Mouse (Mus musculus) limb, embryonic 14.5 days (tissue): Measurements from ENCODE around the gene Ddc. TPM values are rescaled to one million over a fixed set of nuclear protein-coding genes. Genes with fewer than 3 reads are reported as not detected.

Experiments
- ATAC-seq: fragments of 200-750 bp; cut with Nextera tagmentation; 2 replicates; pipeline ENCODE4 v1.8.0; 2017; ENCODE audit warnings: low read depth, moderate number of reproducible peaks, moderate TSS enrichment; ENCODE audit not compliant: low FRiP score
- DNase-seq: peaks from one replicate; pipeline ENCODE4 v3.0.0-alpha.2; 2015; ENCODE audit warnings: low spot score
- H3K27ac ChIP-seq: fragments of 300-500 bp; sonication (generic); replicated peaks from 2 replicates; pipeline ENCODE4 v1.5.1; 2014; ENCODE audit warnings: low read depth, mild to moderate bottlenecking, low read length, moderate library complexity, mixed read lengths
- H3K27me3 ChIP-seq: fragments of 300-500 bp; sonication (generic); 2 replicates; pipeline ENCODE4 v1.6.1; 2014; ENCODE audit warnings: low read length, mixed read lengths; ENCODE audit not compliant: control insufficient read depth, insufficient read depth
- H3K36me3 ChIP-seq: fragments of 300-500 bp; sonication (generic); 2 replicates; pipeline ENCODE4 v1.6.1; 2014; ENCODE audit warnings: mild to moderate bottlenecking, low read length, moderate library complexity, mixed read lengths; ENCODE audit not compliant: control insufficient read depth, insufficient read depth
- H3K4me1 ChIP-seq: fragments of 300-500 bp; sonication (generic); 2 replicates; pipeline ENCODE4 v1.6.1; 2014; ENCODE audit warnings: antibody characterized with exemption, low read length, mixed read lengths; ENCODE audit not compliant: control insufficient read depth, insufficient read depth
- H3K4me2 ChIP-seq: fragments of 300-500 bp; sonication (generic); replicated peaks from 2 replicates; pipeline ENCODE4 v1.6.1; 2014; ENCODE audit warnings: low read depth, mild to moderate bottlenecking, low read length, moderate library complexity; ENCODE audit not compliant: severe bottlenecking
- H3K4me3 ChIP-seq: fragments of 300-500 bp; sonication (generic); replicated peaks from 2 replicates; pipeline ENCODE4 v1.5.1; 2014; ENCODE audit warnings: low read length
- H3K9ac ChIP-seq: fragments of 300-500 bp; sonication (generic); 2 replicates; pipeline ENCODE4 v1.6.1; 2014; ENCODE audit warnings: mild to moderate bottlenecking, low read depth, low read length, moderate library complexity; ENCODE audit not compliant: severe bottlenecking
- H3K9me3 ChIP-seq: fragments of 300-500 bp; sonication (generic); 2 replicates; pipeline ENCODE4 v1.6.1; 2016; ENCODE audit warnings: low read length; ENCODE audit not compliant: control insufficient read depth
- POLR2A ChIP-seq: fragments of 200-500 bp; IDR thresholded peaks from 2 replicates; pipeline ENCODE4 v1.8.0; 2012; ENCODE audit warnings: inconsistent platforms, mild to moderate bottlenecking, moderate library complexity, borderline replicate concordance; ENCODE audit not compliant: insufficient read depth, insufficient read length; ENCODE audit errors: extremely low read depth
- WGBS: fragments of 180-500 bp; shearing (Covaris S2); extraction: QIAGEN DNeasy Blood & Tissue Kit; methylation state at CpG from one replicate; pipeline ENCODE4 v1.1.7; 2014; 5-methylcytosine and 5-hydroxymethylcytosine counted together
- polyA plus RNA-seq, 2 experiments: library from polyadenylated mRNA; depleted of rRNA in 1 of 2; stranded (reverse) in 1 of 2; unstranded in 1 of 2; fragments of >200 nt; fragmentation: Nextera tagmentation in 1 of 2; extraction: Ambion mirVana in 1 of 2; gene quantifications; 2 replicates each; pipeline versions ENCODE4 v1.2.1 to v1.2.3; 2012 to 2014

The Ddc gene
- polyA plus RNA-seq, 2 experiments = 12.6 to 20.7 TPM

DNA sequence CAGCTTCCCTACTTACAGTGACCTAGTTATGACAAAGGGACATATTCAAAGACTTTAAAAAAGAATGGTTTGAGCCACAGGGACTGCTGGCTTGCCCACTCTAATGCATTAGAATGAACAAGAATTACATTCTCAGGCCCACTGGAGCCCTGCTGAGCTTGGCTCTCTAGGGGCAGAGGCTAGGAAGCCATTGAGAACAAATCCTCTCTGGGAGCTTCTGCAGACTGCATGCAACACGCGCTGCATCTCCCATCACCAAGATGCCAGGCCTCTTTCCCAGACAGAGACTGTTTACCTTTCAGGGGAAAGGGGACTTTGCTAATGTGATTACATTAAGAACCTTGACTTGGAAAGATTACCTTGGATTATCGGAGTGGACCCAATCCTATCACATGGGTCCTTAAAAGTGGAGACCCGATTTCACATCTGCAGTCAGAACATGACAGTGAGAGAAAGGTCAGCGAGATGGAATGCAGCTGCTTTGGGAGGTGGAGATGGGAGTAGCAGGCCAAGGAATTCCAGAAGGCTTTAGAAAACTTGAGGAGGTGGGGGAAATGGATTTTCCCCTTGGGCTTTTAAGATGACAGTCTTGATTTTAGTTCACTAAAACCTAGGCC is 26.6 kb downstream of the Ddc start:
- no peak for DNase-seq
- TF ChIP-seq POLR2A = no peak
- Histone ChIP-seq H3K4me1 (peaks cover 37% of the 10 kb centered on the region), H3K4me3 (no peak overlapping the region), H3K4me2 (no peak overlapping the region), H3K36me3 (no peaks in the 10 kb centered on the region), H3K27ac (peak overlapping the region; percentile 92), H3K9me3 (no peaks in the 10 kb centered on the region), H3K9ac (no peak overlapping the region), H3K27me3 (no peaks in the 10 kb centered on the region)
- 55% methylated on average over 5 of the region's 5 CpGs for WGBS
- ATAC-seq = no peak

DNA sequence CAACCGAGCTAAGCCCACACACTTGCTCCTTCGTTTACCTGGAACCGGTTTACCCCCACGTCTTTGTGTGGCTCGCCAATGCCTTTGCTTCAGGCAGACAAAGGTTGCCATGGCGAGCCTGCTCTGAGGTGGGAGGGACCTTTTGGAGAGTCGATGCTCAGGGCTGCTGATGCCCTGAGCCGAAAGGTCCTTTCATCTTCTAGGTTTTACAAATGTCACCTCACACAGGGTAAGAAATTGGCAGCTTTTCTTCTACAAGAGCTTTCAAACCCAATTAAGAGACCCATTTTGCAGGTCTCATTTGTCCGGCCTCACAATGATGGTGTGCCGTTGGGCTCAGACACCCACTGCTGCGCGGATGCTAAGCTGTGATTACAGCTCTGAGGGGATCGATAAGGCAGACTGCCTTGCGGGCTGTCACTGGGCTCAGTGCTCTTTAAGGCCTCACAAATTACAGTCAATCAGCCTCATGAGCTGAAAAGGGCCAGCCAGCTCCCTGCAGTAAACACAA is 29.9 kb downstream of the Ddc start:
- DNase-seq = no peak

DNA sequence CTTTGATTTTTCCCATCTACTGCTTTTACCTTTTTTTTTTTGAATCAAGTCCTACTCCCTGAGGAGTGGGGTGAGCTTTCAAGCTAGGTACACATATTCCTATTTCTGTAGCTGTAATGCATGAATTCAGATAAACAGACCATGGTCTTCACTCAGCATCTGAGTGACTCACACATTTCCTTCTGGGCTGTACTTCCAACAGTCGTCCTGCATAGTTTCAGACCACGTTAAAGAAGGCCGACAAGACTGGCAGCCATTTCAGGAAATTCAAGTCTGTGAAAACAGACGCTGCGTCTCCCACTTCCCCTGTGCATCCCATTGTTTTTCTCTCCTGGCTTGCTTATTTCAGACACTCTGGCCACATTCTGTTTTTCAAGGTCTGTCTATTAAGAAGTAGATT is 31.2 kb downstream of the Ddc start:
- H3K36me3 ChIP-seq = no peaks in the 10 kb centered on the region
- 65% methylated on average over 5 of the region's 5 CpGs for WGBS
- H3K4me3 ChIP-seq = no peak overlapping the region
- H3K27me3 ChIP-seq = no peaks in the 10 kb centered on the region
- no peaks in the 10 kb centered on the region for H3K9me3 ChIP-seq
- no peak overlapping the region for H3K9ac ChIP-seq
- H3K27ac ChIP-seq = peak overlapping the region; percentile 63; the same call in 1 of the 2 replicates
- ATAC-seq (no peak), DNase-seq (no peak)
- H3K4me2 ChIP-seq = no peak overlapping the region
- TF ChIP-seq POLR2A = no peak
- peaks cover 27% of the 10 kb centered on the region for H3K4me1 ChIP-seq

More for the DNA sequence above, 29.9 kb downstream of the Ddc start:
- Histone ChIP-seq H3K27ac (peak overlapping the region; percentile 55), H3K9ac (0 out of 2 replicates have a peak overlapping the region, but pooled peaks have one; percentile 4), H3K4me1 (peaks cover 36% of the 10 kb centered on the region), H3K9me3 (no peaks in the 10 kb centered on the region), H3K27me3 (no peaks in the 10 kb centered on the region), H3K4me3 (no peak overlapping the region), H3K4me2 (no peak overlapping the region), H3K36me3 (no peaks in the 10 kb centered on the region)
- ATAC-seq = no peak
- TF ChIP-seq POLR2A = no peak
- WGBS = 10% methylated on average over 14 of the region's 14 CpGs

DNA sequence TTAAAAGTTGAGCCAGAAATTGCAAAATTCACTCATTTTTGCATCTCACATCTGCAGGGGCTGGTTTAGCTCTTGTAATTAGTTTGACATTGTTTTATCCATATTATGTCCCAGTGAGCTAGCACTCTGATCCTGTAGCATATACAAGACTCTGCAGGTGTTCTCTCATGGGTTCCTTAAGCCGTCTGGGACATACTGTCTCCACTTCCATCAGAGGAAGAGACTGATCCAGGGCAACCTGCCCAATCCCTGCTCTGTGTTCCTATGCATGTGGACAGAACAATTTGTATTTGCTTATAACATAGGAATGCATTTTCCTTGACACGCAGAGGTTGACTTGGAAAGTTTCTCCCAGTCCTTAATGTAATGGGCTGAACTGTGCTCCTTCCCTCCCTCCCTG is 32.8 kb downstream of the Ddc start:
- no peak overlapping the region for H3K4me2 ChIP-seq
- no peaks in the 10 kb centered on the region for H3K27me3 ChIP-seq
- H3K9ac ChIP-seq = no peak overlapping the region
- H3K4me1 ChIP-seq = peaks cover 24% of the 10 kb centered on the region
- peak; percentile 86 for DNase-seq
- no peak overlapping the region for H3K4me3 ChIP-seq
- no peaks in the 10 kb centered on the region for H3K9me3 ChIP-seq
- ATAC-seq = peak; percentile 79
- 51% methylated on average over 2 of the region's 2 CpGs for WGBS
- no peak for TF ChIP-seq POLR2A
- H3K27ac ChIP-seq = peak overlapping the region; percentile 82
- no peaks in the 10 kb centered on the region for H3K36me3 ChIP-seq

DNA sequence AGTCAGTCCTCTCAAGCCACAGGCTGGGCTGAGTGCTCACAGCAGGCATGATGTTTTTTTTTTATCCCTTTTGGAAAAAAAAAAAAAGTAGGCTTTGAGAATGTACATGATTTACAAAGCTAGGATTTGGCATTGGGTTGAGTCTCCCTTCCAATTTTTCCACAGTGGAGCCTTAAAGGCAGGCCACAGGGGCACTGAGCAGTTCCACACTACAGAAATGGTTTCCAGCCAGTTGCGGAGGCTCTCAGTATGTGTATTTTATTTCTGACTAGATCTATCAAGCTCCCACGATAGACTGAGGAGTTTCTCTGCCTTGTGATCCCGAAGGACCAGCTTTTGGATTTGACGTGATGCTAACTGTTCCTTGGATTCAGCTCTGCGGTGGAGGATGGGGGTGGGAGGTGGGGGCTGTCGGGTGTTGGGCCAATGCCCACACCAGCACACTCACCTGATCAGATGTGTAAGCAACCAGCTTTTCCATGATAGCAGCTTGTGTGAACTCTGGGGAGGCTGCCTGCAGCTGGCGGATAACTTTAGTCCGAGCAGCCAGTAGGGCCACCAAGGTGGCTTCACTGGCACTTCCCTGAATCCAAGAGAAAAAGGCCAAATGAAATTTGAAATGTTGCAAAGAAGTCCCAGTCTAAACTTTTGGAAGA is 33.4 kb downstream of the Ddc start:
- DNase-seq = peak; percentile 74
- H3K4me2 ChIP-seq = no peak overlapping the region
- no peaks in the 10 kb centered on the region for H3K9me3 ChIP-seq
- peak; percentile 54; the same call in 1 of the 2 replicates for ATAC-seq
- no peak overlapping the region for H3K9ac ChIP-seq
- no peak for TF ChIP-seq POLR2A
- H3K27ac ChIP-seq = peak overlapping the region; percentile 82
- 56% methylated on average over 8 of the region's 8 CpGs for WGBS
- H3K36me3 ChIP-seq = no peaks in the 10 kb centered on the region
- peaks cover 24% of the 10 kb centered on the region for H3K4me1 ChIP-seq
- H3K27me3 ChIP-seq = no peaks in the 10 kb centered on the region
- H3K4me3 ChIP-seq = no peak overlapping the region
